Mouse (Mus musculus) brain, embryonic 14.5 days (tissue): ENCODE data around the gene Gfral.

Experiments used
- CTCF ChIP-seq: fragments of 200-500 bp; IDR thresholded peaks from 2 replicates; pipeline ENCODE4 v1.5.1; 2012; ENCODE audit warnings: inconsistent platforms, mild to moderate bottlenecking, moderate library complexity, borderline replicate concordance; ENCODE audit not compliant: insufficient read depth, insufficient read length; ENCODE audit errors: extremely low read depth
- POLR2A ChIP-seq: fragments of 200-500 bp; IDR thresholded peaks from 2 replicates; pipeline ENCODE4 v1.6.1; 2012; ENCODE audit warnings: mild to moderate bottlenecking, inconsistent platforms, borderline replicate concordance; ENCODE audit not compliant: poor library complexity, insufficient read depth, insufficient read length, severe bottlenecking; ENCODE audit errors: extremely low read depth

DNA sequence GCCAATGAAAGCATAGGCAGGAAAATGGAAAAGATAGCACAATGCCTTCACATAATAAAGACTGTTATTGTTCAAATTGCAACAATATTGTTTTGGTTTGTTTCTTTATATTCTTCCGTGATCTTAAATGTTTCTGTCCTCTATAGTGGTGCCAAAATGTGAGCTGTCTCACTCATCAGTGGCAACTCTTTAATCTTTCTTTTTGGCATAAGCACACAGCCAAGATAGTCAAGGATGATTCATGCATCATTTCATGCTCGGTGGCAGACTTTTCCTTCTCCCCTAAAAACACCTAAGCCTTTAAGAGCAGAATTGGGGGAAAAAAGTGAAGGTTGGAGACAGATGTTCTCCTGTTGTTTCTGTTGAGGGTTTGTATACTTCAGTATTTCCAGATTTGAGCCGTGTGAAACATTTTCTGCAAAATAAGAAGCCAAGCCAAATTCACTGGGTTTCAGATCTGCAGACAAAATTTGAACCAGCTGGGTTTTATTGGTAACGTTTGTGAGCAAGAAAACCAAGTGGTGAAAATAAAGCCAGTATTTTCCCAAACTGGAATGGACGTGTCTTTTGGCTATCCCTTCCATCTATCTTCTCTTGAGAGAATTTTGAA, 40.7 kb downstream of the Gfral start:
- TF ChIP-seq POLR2A (no peak), CTCF (no peak)
